Mouse (Mus musculus): ENCODE results near the gene Phrf1.
A peak's percentile ranks its signal among the peaks of the same experiment; 100 is the strongest.

Gene Phrf1

DNA sequence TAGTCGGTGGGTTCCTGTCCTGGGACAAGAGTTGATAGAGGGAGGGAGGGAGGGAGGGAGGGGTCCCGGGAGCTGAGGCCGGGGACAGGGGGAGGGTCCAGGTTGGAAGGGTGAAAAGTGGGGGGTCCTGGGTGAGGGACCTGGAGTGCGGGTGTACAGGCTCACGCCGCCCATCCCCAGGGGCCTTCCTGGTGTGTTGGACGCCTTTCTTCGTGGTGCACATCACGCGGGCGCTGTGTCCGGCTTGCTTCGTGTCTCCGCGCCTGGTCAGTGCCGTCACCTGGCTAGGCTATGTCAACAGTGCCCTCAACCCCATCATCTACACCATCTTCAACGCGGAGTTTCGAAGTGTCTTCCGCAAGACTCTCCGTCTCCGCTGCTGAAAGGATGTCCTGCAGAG is 65.9 kb downstream of the Phrf1 start:
- DNase-seq = no peak

DNA sequence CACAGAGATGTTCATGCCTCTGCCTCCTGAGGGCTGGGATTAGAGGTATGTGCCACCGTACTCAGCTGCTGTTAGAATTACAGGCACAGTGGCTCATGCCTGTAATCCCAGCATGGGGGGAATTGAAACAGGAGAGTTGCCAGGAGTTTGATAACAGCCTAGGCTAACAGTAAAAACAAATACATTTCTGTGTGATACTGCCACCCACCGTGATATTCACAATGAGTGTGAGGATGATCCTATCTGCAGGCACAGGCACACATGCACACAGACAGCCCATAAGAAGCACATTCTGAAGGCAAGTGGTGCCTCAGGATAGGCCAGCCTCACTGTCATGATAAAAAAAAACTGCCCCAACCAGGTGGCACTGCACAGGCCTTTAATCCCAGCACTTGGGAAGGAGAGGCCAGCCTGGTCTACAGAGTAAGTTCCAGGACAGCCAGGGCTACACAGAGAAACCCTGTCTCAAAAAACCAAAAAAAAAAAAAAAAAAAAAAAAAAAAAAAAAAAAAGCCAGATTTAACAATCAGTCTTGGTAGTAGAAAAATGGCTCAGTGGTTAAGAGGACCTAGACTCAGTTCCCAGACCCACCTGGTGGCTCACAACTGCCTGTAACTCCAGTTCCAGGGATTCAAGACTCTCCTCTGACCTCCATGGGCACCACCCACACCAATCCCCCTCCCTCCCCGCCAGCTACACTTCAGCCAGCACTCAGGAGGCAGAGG is 69.5 kb downstream of the Phrf1 start:
- no peak for DNase-seq

DNA sequence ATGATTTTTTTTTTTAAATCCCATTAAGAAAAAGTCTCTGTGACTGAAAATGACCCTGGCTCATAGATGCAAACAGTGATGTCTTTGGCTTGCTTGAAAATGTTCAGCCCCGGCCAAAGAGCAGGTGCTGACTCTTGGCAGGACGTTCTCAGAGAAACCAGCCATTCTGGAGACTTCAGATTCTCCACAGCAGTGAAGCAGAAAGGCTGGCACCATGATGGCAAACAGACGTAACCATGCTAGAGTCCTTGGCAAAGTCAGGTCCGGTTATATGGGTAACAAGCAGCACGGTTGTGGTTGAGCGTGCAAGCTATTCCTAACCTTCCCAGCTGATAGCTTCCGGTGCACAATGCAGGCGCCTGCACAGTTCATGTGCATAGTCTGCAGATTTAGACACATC is 70.6 kb downstream of the Phrf1 start:
- peak; percentile 72 to 73 for DNase-seq

DNA sequence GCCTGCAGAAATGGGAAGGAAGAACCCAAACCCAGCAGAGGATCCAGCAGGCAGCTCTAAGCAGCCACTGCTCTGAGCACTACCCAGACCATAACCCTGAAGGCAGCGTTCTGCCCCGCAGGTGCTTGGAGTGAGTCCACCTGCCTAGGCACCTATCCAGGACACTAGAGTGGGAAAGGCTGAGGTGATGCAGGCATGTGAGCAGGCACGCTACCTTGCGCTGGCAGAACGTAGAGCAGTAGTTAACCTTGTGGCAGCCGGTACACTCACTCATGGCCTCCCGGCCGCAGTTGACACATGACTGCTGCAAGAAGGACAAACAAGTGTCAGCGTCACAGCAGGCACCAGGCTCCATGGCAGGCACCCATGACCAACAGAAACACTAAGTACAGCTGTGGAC is 72.8 kb downstream of the Phrf1 start:
- peak; percentile 76 to 79 for DNase-seq

DNA sequence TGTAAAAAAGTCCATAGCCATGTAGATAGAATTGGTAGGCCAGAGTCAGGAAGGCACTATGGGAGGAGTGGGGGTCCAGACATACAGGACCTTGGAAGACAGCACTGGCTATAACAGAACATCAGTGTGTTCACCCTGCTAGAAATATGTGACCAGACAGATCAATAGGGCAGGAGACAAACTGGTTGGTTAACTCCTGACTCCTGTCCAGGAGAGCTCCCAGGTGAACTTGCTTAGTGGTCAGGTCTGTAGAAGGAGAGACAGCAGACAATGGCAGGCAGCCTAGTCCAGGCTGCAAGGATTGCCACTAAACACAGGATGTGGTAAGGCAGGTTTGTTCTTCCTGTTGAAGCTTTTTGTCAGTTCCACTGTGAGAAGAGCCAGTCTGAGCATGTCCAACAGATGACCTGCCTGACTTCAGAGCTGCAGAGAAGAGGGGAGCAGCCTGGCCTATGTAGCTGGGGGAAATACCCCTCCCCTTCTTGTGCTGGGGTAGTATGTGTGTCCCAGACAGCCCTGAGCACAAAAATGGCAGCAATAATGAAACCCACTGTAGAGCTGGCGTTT is 74.2 kb downstream of the Phrf1 start:
- DNase-seq = no peak

DNA sequence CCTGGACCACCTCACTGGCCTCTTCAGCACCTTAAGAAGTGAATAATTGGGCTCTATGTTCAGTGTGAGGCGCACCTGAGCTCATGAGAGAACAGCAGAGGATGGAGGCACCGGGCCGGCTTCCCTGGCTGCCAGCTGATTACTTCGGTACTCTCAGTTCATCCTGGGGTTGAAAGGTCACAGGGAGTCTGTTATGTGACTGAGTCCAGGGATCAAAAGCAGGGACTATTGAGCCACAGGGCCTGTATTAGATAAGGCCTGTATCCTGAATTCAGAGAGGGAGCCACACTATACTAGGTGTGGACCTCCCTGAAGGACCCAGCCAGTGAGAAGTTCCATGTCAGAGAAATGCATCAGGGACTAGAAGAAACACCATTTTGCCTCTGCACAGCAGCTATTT is 76.0 kb downstream of the Phrf1 start:
- DNase-seq = no peak

All from cerebellum, postnatal 36 days (tissue).